Mouse (Mus musculus) intestine, embryonic 15.5 days (tissue): ENCODE measurements around the gene Taf10. TPM values are rescaled to one million over a fixed set of nuclear protein-coding genes. Genes with fewer than 3 reads are reported as not detected.

Source experiments
- ATAC-seq: fragments of 200-750 bp; cut with Nextera tagmentation; 2 replicates; pipeline ENCODE4 v1.8.0; 2017; ENCODE audit warnings: moderate TSS enrichment, moderate library complexity
- H3K27ac ChIP-seq: fragments of 300-500 bp; sonication (generic); 2 replicates; pipeline ENCODE4 v1.5.1; 2015; ENCODE audit warnings: mild to moderate bottlenecking, inconsistent platforms
- H3K27me3 ChIP-seq: fragments of 300-500 bp; sonication (generic); replicated peaks from 2 replicates; pipeline ENCODE4 v1.6.1; 2015; ENCODE audit warnings: inconsistent platforms
- H3K36me3 ChIP-seq: fragments of 300-500 bp; sonication (generic); 2 replicates; pipeline ENCODE4 v1.6.1; 2015; ENCODE audit warnings: inconsistent platforms
- H3K4me1 ChIP-seq: fragments of 300-500 bp; sonication (generic); replicated peaks from 2 replicates; pipeline ENCODE4 v1.6.1; 2015; ENCODE audit warnings: inconsistent platforms
- H3K4me2 ChIP-seq: fragments of 300-500 bp; sonication (generic); replicated peaks from 2 replicates; pipeline ENCODE4 v1.6.1; 2015; ENCODE audit warnings: mild to moderate bottlenecking, inconsistent platforms
- H3K4me3 ChIP-seq: fragments of 300-500 bp; sonication (generic); replicated peaks from 2 replicates; pipeline ENCODE4 v1.5.1; 2015; ENCODE audit warnings: inconsistent platforms
- H3K9ac ChIP-seq: fragments of 300-500 bp; sonication (generic); 2 replicates; pipeline ENCODE4 v1.6.1; 2015; ENCODE audit warnings: inconsistent platforms
- H3K9me3 ChIP-seq: fragments of 300-500 bp; sonication (generic); 2 replicates; pipeline ENCODE4 v1.6.1; 2016; ENCODE audit warnings: inconsistent platforms
- WGBS: fragments of 180-500 bp; shearing (Covaris S2); methylation state at CpG from one replicate; pipeline ENCODE4 v1.1.7; 2015; 5-methylcytosine and 5-hydroxymethylcytosine counted together
- polyA plus RNA-seq: library from polyadenylated mRNA; unstranded; fragments of >200 nt; fragmentation: Nextera tagmentation; extraction: Ambion mirVana; gene quantifications from 2 replicates; pipeline ENCODE4 v1.2.1, GENCODE M21; 2015

The Taf10 gene
- polyA plus RNA-seq, 1 experiment from 2014 or later = 134 TPM

DNA sequence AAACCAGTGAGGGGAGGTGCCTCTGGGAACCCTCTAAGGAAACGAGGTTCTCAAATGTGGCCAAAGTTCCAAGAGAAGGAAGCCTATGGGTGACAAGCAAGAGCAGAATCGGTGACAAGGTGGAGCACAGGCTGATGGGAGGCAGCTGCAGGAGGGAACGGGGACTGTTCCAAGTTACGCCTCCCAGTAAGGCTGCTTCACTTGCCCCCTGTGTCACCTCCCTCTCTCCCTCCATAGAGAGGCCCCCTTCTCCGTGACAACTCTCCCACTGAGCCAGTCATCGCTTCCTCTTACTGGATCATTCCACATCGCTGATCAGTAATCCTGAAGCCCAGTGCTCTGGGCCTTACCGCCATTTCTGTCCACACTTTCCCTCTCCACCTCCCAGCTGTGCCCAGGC, 30.5 kb upstream of the Taf10 start:
- Histone ChIP-seq H3K36me3 (peaks cover 10% of the 10 kb centered on the region; the same call in 1 of the 2 replicates), H3K27ac (peak overlapping the region; percentile 48; the same call in 1 of the 2 replicates), H3K27me3 (no peaks in the 10 kb centered on the region), H3K4me3 (no peak overlapping the region), H3K4me1 (peaks cover 35% of the 10 kb centered on the region), H3K9me3 (no peaks in the 10 kb centered on the region), H3K9ac (no peak overlapping the region), H3K4me2 (no peak overlapping the region)
- no peak for ATAC-seq
- WGBS = 63% methylated on average over 8 of the region's 8 CpGs

- no peak overlapping the region for H3K4me2 ChIP-seq
- WGBS = 78% methylated on average over 5 of the region's 5 CpGs
- H3K9ac ChIP-seq = no peak overlapping the region
- no peak overlapping the region for H3K27ac ChIP-seq
- peaks cover 10% of the 10 kb centered on the region; the same call in 1 of the 2 replicates for H3K36me3 ChIP-seq
- no peak overlapping the region for H3K4me3 ChIP-seq
- ATAC-seq = no peak
- H3K9me3 ChIP-seq = no peaks in the 10 kb centered on the region
- H3K4me1 ChIP-seq = peaks cover 29% of the 10 kb centered on the region
- no peaks in the 10 kb centered on the region for H3K27me3 ChIP-seq
These were observed 28.9 kb upstream of the Taf10 start for GRCm38 (mm10) chr7:105773041-105773440.

- 96% methylated on average over 15 of the region's 15 CpGs for WGBS
- Histone ChIP-seq H3K9ac (no peak overlapping the region), H3K9me3 (no peaks in the 10 kb centered on the region), H3K36me3 (peaks cover 10% of the 10 kb centered on the region; the same call in 1 of the 2 replicates), H3K27me3 (no peaks in the 10 kb centered on the region), H3K4me1 (peaks cover 30% of the 10 kb centered on the region), H3K27ac (no peak overlapping the region), H3K4me2 (no peak overlapping the region), H3K4me3 (no peak overlapping the region)
- ATAC-seq = no peak
These were observed 28.2 kb upstream of the Taf10 start for GRCm38 (mm10) chr7:105772331-105772730.

DNA sequence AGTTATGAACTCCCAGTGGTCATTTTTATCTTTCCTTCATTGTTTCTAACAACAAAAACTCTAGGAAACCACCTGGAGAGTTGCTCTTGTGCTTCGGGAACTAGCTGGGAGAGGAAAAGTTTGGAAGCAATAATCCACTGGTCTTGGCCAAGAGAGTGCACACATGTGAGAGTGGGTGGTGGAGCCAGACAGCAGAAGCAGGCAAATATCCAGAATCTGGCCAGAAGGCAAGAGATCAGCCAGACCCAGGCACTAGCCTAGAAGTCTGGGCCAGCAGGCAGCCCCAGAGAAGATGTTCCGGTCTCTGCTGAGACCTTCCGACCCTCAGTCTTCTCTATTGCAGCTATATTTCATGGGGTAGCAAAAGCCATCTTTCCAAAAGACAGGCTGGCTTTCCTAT, 25.8 kb upstream of the Taf10 start:
- Histone ChIP-seq H3K36me3 (peaks cover 17% of the 10 kb centered on the region; the same call in 1 of the 2 replicates), H3K4me1 (peaks cover 23% of the 10 kb centered on the region), H3K4me3 (no peak overlapping the region), H3K9ac (no peak overlapping the region), H3K27me3 (no peaks in the 10 kb centered on the region), H3K4me2 (no peak overlapping the region), H3K9me3 (no peaks in the 10 kb centered on the region), H3K27ac (no peak overlapping the region)
- 87% methylated on average over 3 of the region's 3 CpGs for WGBS
- no peak for ATAC-seq

DNA sequence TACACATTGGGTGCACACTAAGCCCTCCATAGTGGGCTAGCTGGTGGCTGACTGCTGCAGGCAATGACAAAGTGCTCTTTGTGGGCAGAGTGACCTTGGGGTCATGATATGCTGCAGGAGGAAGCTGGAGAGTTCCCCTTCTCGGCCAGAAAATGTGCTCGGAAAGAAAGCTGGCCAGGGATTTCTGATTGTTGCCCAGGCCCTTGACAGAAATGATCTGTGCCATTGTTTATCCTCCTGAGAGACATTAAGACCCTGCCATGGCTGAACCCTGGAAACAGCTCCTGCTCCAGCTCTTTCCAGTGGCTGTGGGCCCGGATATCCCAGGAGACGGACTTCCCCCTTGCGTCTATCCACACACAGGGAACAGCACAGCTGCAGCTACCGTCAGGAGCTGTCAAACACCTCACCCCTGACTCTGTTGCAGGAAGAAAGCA, 23.6 kb upstream of the Taf10 start:
- H3K27me3 ChIP-seq = no peaks in the 10 kb centered on the region
- 0 out of 2 replicates have a peak overlapping the region, but pooled peaks have one; percentile 32 for H3K27ac ChIP-seq
- no peaks in the 10 kb centered on the region for H3K9me3 ChIP-seq
- WGBS = 27% methylated on average over 6 of the region's 6 CpGs
- no peak overlapping the region for H3K4me3 ChIP-seq
- no peak overlapping the region for H3K4me2 ChIP-seq
- no peak overlapping the region for H3K9ac ChIP-seq
- ATAC-seq = peak; percentile 66
- peaks cover 23% of the 10 kb centered on the region for H3K36me3 ChIP-seq
- peaks cover 12% of the 10 kb centered on the region for H3K4me1 ChIP-seq

GRCm38 (mm10) chr7:105764331-105764730, 20.2 kb upstream of the Taf10 start:
- H3K4me3 ChIP-seq = no peak overlapping the region
- no peak overlapping the region for H3K4me2 ChIP-seq
- H3K27ac ChIP-seq = no peak overlapping the region
- no peaks in the 10 kb centered on the region for H3K9me3 ChIP-seq
- 94% methylated on average over 11 of the region's 11 CpGs for WGBS
- peaks cover 6% of the 10 kb centered on the region; the same call in 1 of the 2 replicates for H3K27me3 ChIP-seq
- no peak overlapping the region for H3K9ac ChIP-seq
- ATAC-seq = no peak
- H3K4me1 ChIP-seq = peaks cover 12% of the 10 kb centered on the region
- H3K36me3 ChIP-seq = peaks cover 23% of the 10 kb centered on the region

DNA sequence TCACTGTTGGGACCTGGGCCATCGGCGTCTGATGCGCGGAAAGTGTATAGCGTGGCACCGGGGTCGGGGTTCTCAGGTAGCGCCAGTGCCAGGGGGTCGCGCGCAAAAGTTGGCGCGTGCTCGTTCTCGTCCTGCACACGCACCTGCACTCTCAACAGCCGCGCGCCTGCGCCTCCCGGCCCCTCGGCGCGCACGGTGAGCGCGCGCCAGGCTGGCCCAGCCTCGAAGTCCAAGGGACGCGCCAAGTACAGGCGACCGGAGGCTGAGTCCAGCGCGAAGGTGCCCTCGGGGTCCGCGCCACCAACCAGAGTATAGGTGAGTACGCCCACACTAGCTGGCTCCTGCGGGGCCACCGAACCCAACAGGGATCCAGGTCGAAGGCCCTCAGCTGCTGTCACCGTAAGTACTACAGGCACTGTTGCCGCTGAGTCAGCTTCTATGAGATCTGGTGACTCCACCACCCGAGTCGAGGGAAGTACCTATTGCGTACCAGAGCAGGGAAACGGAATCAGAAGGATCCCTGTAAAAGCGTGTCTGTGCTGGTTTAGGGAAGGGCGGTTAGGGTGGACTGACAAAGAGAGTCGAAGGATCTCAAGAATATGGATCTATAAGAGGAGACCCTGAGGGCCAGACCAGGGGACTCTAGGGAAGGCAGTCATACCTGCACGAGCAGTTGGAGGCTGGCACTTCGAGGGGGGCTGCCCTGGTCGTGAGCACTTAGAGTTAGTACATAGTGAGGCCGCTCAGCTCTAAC, 18.5 kb upstream of the Taf10 start:
- 46% methylated on average over 55 of the region's 55 CpGs for WGBS
- H3K4me1 ChIP-seq = peaks cover 2% of the 10 kb centered on the region; the same call in 1 of the 2 replicates
- no peak overlapping the region for H3K9ac ChIP-seq
- H3K4me2 ChIP-seq = peak overlapping the region; percentile 66
- peak; percentile 44 for ATAC-seq
- peak overlapping the region; percentile 24 for H3K4me3 ChIP-seq
- peaks cover 6% of the 10 kb centered on the region; the same call in 1 of the 2 replicates for H3K27me3 ChIP-seq
- H3K27ac ChIP-seq = no peak overlapping the region
- peaks cover 37% of the 10 kb centered on the region for H3K36me3 ChIP-seq
- no peaks in the 10 kb centered on the region for H3K9me3 ChIP-seq

GRCm38 (mm10) chr7:105761813-105762484, 17.8 kb upstream of the Taf10 start:
- H3K4me1 ChIP-seq = no peaks in the 10 kb centered on the region
- H3K9ac ChIP-seq = no peak overlapping the region
- H3K9me3 ChIP-seq = no peaks in the 10 kb centered on the region
- 40% methylated on average over 51 of the region's 51 CpGs for WGBS
- H3K4me2 ChIP-seq = peak overlapping the region; percentile 66
- no peak overlapping the region for H3K27ac ChIP-seq
- H3K27me3 ChIP-seq = peaks cover 6% of the 10 kb centered on the region; the same call in 1 of the 2 replicates
- peaks cover 39% of the 10 kb centered on the region for H3K36me3 ChIP-seq
- H3K4me3 ChIP-seq = peak overlapping the region; percentile 24
- peak; percentile 62 for ATAC-seq

GRCm38 (mm10) chr7:105753281-105753680, 9.1 kb upstream of the Taf10 start:
- no peaks in the 10 kb centered on the region for H3K27me3 ChIP-seq
- H3K9ac ChIP-seq = no peak overlapping the region
- ATAC-seq = no peak
- H3K4me3 ChIP-seq = no peak overlapping the region
- no peak overlapping the region for H3K27ac ChIP-seq
- H3K4me1 ChIP-seq = no peaks in the 10 kb centered on the region
- H3K4me2 ChIP-seq = no peak overlapping the region
- 87% methylated on average over 10 of the region's 10 CpGs for WGBS
- peaks cover 28% of the 10 kb centered on the region; the same call in 1 of the 2 replicates for H3K36me3 ChIP-seq
- H3K9me3 ChIP-seq = no peaks in the 10 kb centered on the region

DNA sequence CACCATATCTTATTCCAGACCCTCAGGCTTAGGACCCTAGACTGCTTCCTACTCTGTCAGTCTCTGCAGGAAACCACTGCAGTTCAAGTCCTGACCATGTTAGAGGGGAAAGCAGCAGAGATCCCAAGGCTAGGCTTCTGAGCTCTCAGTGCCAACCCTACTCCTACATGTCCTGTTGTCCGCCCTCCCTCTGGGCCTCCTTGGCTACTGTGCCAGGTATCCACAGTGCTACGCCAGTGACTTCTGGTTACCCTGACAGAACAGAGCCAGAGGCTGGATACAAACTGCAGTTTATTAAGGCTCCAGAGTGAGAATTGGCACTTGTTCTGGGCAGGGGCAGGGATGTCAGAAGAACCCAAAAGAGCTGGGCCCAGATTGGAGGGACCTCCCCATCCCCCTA, 8.6 kb upstream of the Taf10 start:
- H3K27ac ChIP-seq = no peak overlapping the region
- H3K4me2 ChIP-seq = no peak overlapping the region
- H3K36me3 ChIP-seq = peaks cover 23% of the 10 kb centered on the region; the same call in 1 of the 2 replicates
- no peaks in the 10 kb centered on the region for H3K4me1 ChIP-seq
- no peak overlapping the region for H3K9ac ChIP-seq
- no peak overlapping the region for H3K4me3 ChIP-seq
- WGBS = 91% methylated on average over 2 of the region's 2 CpGs
- no peaks in the 10 kb centered on the region for H3K9me3 ChIP-seq
- 0 out of 2 replicates have a peak, but pooled peaks have one; percentile 6 for ATAC-seq
- H3K27me3 ChIP-seq = no peaks in the 10 kb centered on the region

- ATAC-seq = peak; percentile 95
- Histone ChIP-seq H3K4me3 (peak within 1 kb of the TSS; percentile 57), H3K4me2 (peak within 1 kb of the TSS; percentile 71), H3K27me3 (no peaks in the 10 kb centered on the region), H3K9me3 (no peaks in the 10 kb centered on the region), H3K9ac (peak within 1 kb of the TSS; percentile 63), H3K36me3 (peaks cover 20% of the 10 kb centered on the region; the same call in 1 of the 2 replicates), H3K4me1 (no peaks in the 10 kb centered on the region), H3K27ac (peak within 1 kb of the TSS; percentile 39; the same call in 1 of the 2 replicates)
- 17% methylated on average over 20 of the region's 20 CpGs for WGBS
These were observed 7.6 kb upstream of the Taf10 start, which contains the start of gene Tpp1 for GRCm38 (mm10) chr7:105751491-105752433. Tpp1 (minus strand) TSS chr7:105752235.
